Comparison of ENCODE assay signal across 27 mouse cellular contexts in the genomic region with DNA sequence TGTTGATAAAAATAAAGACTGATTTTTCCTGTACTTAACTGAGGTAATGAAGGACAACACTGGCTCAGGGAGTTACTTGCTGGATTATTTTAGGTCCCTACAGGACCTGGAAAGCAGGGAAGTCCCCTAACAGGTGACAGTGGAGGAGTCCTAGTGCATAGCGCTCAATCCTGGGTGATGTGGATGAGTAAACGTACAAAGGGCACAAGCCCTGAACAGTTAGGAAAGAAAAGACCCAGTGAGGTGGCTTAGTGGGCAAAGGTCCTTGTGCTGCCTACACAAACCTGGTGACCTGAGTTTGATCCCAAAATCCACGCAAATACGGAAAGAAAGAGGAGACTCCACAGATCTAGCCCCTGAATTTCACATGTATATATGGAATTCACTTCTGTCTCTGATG.
A peak's percentile ranks its signal among the peaks of the same experiment; 100 is the strongest.
DNase-seq lines count a peak whose midpoint lies in the region; ATAC-seq and TF ChIP-seq lines count a peak whose summit lies in the region.
"Had no signal": no experiment of that assay in that cellular context is flagged by ENCODE, and none has a peak within 500 bp of the region (broad histone marks: within the 10 kb centered on the region; RNA-seq: fewer than 3 reads in every experiment).

No protein-coding gene starts in this region.

- TF ChIP-seq CTCF in liver, postnatal 0 days (IDR thresholded peaks at IDR 0.05; ENCODE audit: low read depth) = no peak

- peak; percentile 36; the same call in 1 of the 2 replicates for ATAC-seq in intestine, embryonic 16.5 days
- no peak for ATAC-seq in intestine, embryonic 15.5 days
- ATAC-seq in kidney, embryonic 16.5 days (ENCODE audit: low FRiP score, low TSS enrichment) = no peak
- peak; percentile 66; the same call in 1 of the 2 replicates for ATAC-seq in liver, embryonic 12.5 days
- peak; percentile 99 for ATAC-seq in liver, postnatal 0 days
- ATAC-seq: forebrain, embryonic 13.5 days; hindbrain, postnatal 0 days had no signal

- DNase-seq in kidney, postnatal 14 days = peak; percentile 21
- DNase-seq in liver, postnatal 0 days = peak; percentile 47
- no peak for DNase-seq in adrenal gland, postnatal 36 days
- DNase-seq in embryo, embryonic 11 days = no peak
- DNase-seq: adrenal gland, adult 8-10 months; cerebellum, adult 8-10 months; cerebellum, postnatal 25 days; gastrocnemius, postnatal 14 days; heart, postnatal 36 days; left cerebral cortex, postnatal 4 days; lung, postnatal 4 days; thymus, adult 2 months; thymus, postnatal 36 days had no signal

- WGBS in intestine, embryonic 16.5 days = 69% methylated on average over 4 of the region's 4 CpGs
- WGBS in intestine, embryonic 15.5 days = 48% methylated on average over 4 of the region's 4 CpGs
- 65% methylated on average over 4 of the region's 4 CpGs for WGBS in kidney, embryonic 16.5 days
- 66% methylated on average over 4 of the region's 4 CpGs for WGBS in liver, embryonic 12.5 days (ENCODE audit: insufficient replicate concordance)
- WGBS in liver, postnatal 0 days (ENCODE audit: insufficient replicate concordance) = 54% methylated on average over 4 of the region's 4 CpGs

- H3K27ac ChIP-seq in intestine, embryonic 16.5 days (ENCODE audit: low read length) = no peak overlapping the region
- H3K27ac ChIP-seq in intestine, embryonic 15.5 days = no peak overlapping the region
- no peak overlapping the region for H3K27ac ChIP-seq in kidney, embryonic 16.5 days (ENCODE audit: low read length)
- H3K27ac ChIP-seq in liver, embryonic 12.5 days = no peak overlapping the region; the same call in 1 of the 2 replicates
- H3K27ac ChIP-seq in liver, postnatal 0 days (ENCODE audit: low read depth) = peak overlapping the region; percentile 78
- H3K27ac ChIP-seq: forebrain, embryonic 13.5 days; hindbrain, embryonic 12.5 days; hindbrain, postnatal 0 days; kidney, postnatal 0 days; lung, embryonic 15.5 days; midbrain, embryonic 12.5 days; neural tube, embryonic 13.5 days had no signal

- H3K27me3 ChIP-seq in intestine, embryonic 16.5 days (replicated peaks; ENCODE audit: control insufficient read depth, insufficient read depth, low read length) = no peaks in the 10 kb centered on the region
- H3K27me3 ChIP-seq in intestine, embryonic 15.5 days (replicated peaks) = no peaks in the 10 kb centered on the region
- no peaks in the 10 kb centered on the region for H3K27me3 ChIP-seq in kidney, embryonic 16.5 days (ENCODE audit: insufficient read depth, low read length)
- no peaks in the 10 kb centered on the region for H3K27me3 ChIP-seq in liver, embryonic 12.5 days (replicated peaks)
- H3K27me3 ChIP-seq in liver, postnatal 0 days (ENCODE audit: insufficient read depth, low read length) = no peaks in the 10 kb centered on the region
- H3K27me3 ChIP-seq: CH12.LX; forebrain, embryonic 13.5 days; lung, embryonic 15.5 days; midbrain, embryonic 12.5 days; neural tube, embryonic 13.5 days had no signal

- peaks cover 8% of the 10 kb centered on the region; the same call in 1 of the 2 replicates for H3K4me1 ChIP-seq in intestine, embryonic 16.5 days (ENCODE audit: control insufficient read depth, insufficient read depth, low read length)
- H3K4me1 ChIP-seq in intestine, embryonic 15.5 days (replicated peaks) = 0 out of 2 replicates have a peak, but pooled peaks cover 6% of the 10 kb centered on the region
- 0 out of 2 replicates have a peak, but pooled peaks cover 7% of the 10 kb centered on the region for H3K4me1 ChIP-seq in kidney, embryonic 16.5 days (ENCODE audit: insufficient read depth, low read length)
- H3K4me1 ChIP-seq in liver, embryonic 12.5 days = peaks cover 27% of the 10 kb centered on the region
- 0 out of 2 replicates have a peak, but pooled peaks cover 3% of the 10 kb centered on the region for H3K4me1 ChIP-seq in liver, postnatal 0 days (ENCODE audit: insufficient read depth)
- H3K4me1 ChIP-seq: forebrain, embryonic 13.5 days; hindbrain, embryonic 12.5 days; neural tube, embryonic 13.5 days had no signal

- TF ChIP-seq EP300 in liver, postnatal 0 days (IDR thresholded peaks at IDR 0.05; ENCODE audit: low read depth) = peak; percentile 74

- no peak overlapping the region for H3K4me3 ChIP-seq in intestine, embryonic 16.5 days (ENCODE audit: low read length)
- no peak overlapping the region for H3K4me3 ChIP-seq in intestine, embryonic 15.5 days (replicated peaks)
- H3K4me3 ChIP-seq in kidney, embryonic 16.5 days (ENCODE audit: low read length) = no peak overlapping the region
- H3K4me3 ChIP-seq in liver, embryonic 12.5 days = no peak overlapping the region
- H3K4me3 ChIP-seq in liver, postnatal 0 days (ENCODE audit: low read depth, low read length) = no peak overlapping the region
- H3K4me3 ChIP-seq: forebrain, embryonic 13.5 days; hindbrain, embryonic 12.5 days; lung, embryonic 15.5 days; megakaryocyte, embryonic 14.5 days; midbrain, embryonic 12.5 days; neural tube, embryonic 13.5 days had no signal

- H3K9ac ChIP-seq in intestine, embryonic 16.5 days (ENCODE audit: low read depth, low read length) = no peak overlapping the region
- no peak overlapping the region for H3K9ac ChIP-seq in intestine, embryonic 15.5 days
- no peak overlapping the region for H3K9ac ChIP-seq in kidney, embryonic 16.5 days (replicated peaks; ENCODE audit: low read length)
- no peak overlapping the region for H3K9ac ChIP-seq in liver, embryonic 12.5 days
- H3K9ac ChIP-seq in liver, postnatal 0 days (replicated peaks) = no peak overlapping the region
- H3K9ac ChIP-seq: forebrain, embryonic 13.5 days; hindbrain, embryonic 12.5 days; lung, embryonic 15.5 days; midbrain, embryonic 12.5 days; neural tube, embryonic 13.5 days had no signal

- H3K4me2 ChIP-seq in intestine, embryonic 16.5 days (ENCODE audit: low read depth, low read length) = no peak overlapping the region
- no peak overlapping the region for H3K4me2 ChIP-seq in intestine, embryonic 15.5 days (replicated peaks)
- H3K4me2 ChIP-seq in kidney, embryonic 16.5 days (replicated peaks; ENCODE audit: low read depth, low read length) = no peak overlapping the region
- H3K4me2 ChIP-seq in liver, embryonic 12.5 days = no peak overlapping the region
- no peak overlapping the region for H3K4me2 ChIP-seq in liver, postnatal 0 days (ENCODE audit: low read depth, low read length)
- H3K4me2 ChIP-seq: forebrain, embryonic 13.5 days; heart, embryonic 11.5 days; hindbrain, embryonic 12.5 days; lung, embryonic 15.5 days; midbrain, embryonic 12.5 days; neural tube, embryonic 13.5 days had no signal

- no peaks in the 10 kb centered on the region; the same call in 1 of the 2 replicates for H3K9me3 ChIP-seq in intestine, embryonic 16.5 days (ENCODE audit: control insufficient read depth, low read length)
- no peaks in the 10 kb centered on the region for H3K9me3 ChIP-seq in intestine, embryonic 15.5 days
- no peaks in the 10 kb centered on the region for H3K9me3 ChIP-seq in kidney, embryonic 16.5 days (ENCODE audit: low read length)
- H3K9me3 ChIP-seq in liver, embryonic 12.5 days (replicated peaks) = no peaks in the 10 kb centered on the region
- no peaks in the 10 kb centered on the region for H3K9me3 ChIP-seq in liver, postnatal 0 days (ENCODE audit: low read length)
- H3K9me3 ChIP-seq: forebrain, embryonic 13.5 days; hindbrain, embryonic 12.5 days; lung, embryonic 15.5 days; midbrain, embryonic 12.5 days had no signal

- peaks cover 2% of the 10 kb centered on the region; the same call in 1 of the 2 replicates for H3K36me3 ChIP-seq in intestine, embryonic 16.5 days (ENCODE audit: control insufficient read depth, insufficient read depth, low read length)
- H3K36me3 ChIP-seq in intestine, embryonic 15.5 days = no peaks in the 10 kb centered on the region
- H3K36me3 ChIP-seq in kidney, embryonic 16.5 days (ENCODE audit: insufficient read depth, low read length) = no peaks in the 10 kb centered on the region
- H3K36me3 ChIP-seq in liver, embryonic 12.5 days = no peaks in the 10 kb centered on the region
- H3K36me3 ChIP-seq in liver, postnatal 0 days (replicated peaks; ENCODE audit: insufficient read depth, low read length) = no peaks in the 10 kb centered on the region
- H3K36me3 ChIP-seq: hindbrain, embryonic 12.5 days; lung, embryonic 15.5 days; midbrain, embryonic 12.5 days; neural tube, embryonic 13.5 days had no signal

Comparison
In these comparisons a context has a peak if more than half of its experiments do, and no peak if none do; other contexts are left out.
1. ATAC-seq: peak in intestine, embryonic 16.5 days (single experiment), liver, embryonic 12.5 days (single experiment) and liver, postnatal 0 days (single experiment); none in intestine, embryonic 15.5 days (single experiment) and kidney, embryonic 16.5 days (single experiment).
2. DNase-seq: peak in kidney, postnatal 14 days (single experiment) and liver, postnatal 0 days (single experiment); none in adrenal gland, postnatal 36 days (0 of 2) and embryo, embryonic 11 days (single experiment).